Mouse (Mus musculus) macrophage (primary cell): ENCODE data around the gene Nbas. TPM values are rescaled to one million over a fixed set of nuclear protein-coding genes. Genes with fewer than 3 reads are reported as not detected.

Experiments
- H3K27ac ChIP-seq: fragments of 350-480 bp; formaldehyde crosslinking; 2 replicates; pipeline ENCODE4 v1.9.0; 2021
- H3K36me3 ChIP-seq: fragments of 350-480 bp; formaldehyde crosslinking; 2 replicates; pipeline ENCODE4 v1.9.0; 2021; ENCODE audit errors: inconsistent target
- H3K4me3 ChIP-seq: fragments of 350-480 bp; formaldehyde crosslinking; 2 replicates; pipeline ENCODE4 v1.9.0; 2021; ENCODE audit errors: inconsistent target
- H3K79me2 ChIP-seq: fragments of 350-480 bp; formaldehyde crosslinking; 2 replicates; pipeline ENCODE4 v1.9.0; 2021; ENCODE audit errors: inconsistent target
- WGBS: methylation state at CpG from one replicate; pipeline ENCODE4 v1.1.7; 2026; ENCODE audit warnings: inconsistent platforms; ENCODE audit not compliant: missing documents; 5-methylcytosine and 5-hydroxymethylcytosine counted together
- polyA plus RNA-seq: library from polyadenylated mRNA; stranded (reverse); fragments of 250-400 nt; gene quantifications from 3 replicates; pipeline ENCODE4 v1.2.4, GENCODE M21; 2018; ENCODE audit warnings: inconsistent platforms

Nbas gene
- polyA plus RNA-seq, 1 experiment from 2014 or later, result 9.2 TPM

DNA sequence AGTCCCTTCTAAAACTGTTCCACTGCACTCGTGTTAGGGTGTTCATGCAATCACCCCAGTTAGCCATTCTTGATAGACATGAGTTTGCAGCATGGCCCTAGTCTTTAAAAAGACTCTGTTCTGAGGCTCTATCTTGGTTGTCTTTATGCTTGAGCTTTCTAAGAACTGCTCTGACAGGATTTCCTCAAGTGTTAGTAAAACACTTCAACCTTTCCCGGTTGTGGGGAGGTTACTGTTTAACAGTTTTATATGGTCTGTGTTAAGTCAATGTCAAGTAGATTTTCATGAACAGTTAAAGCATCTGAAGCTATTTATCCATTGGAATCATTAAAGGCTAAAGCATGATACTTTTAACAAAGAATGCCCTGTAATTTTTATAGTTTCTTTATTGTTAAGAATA is 183.1 kb downstream of the Nbas start:
- Histone ChIP-seq H3K79me2 (no peaks in the 10 kb centered on the region), H3K27ac (no peak overlapping the region), H3K36me3 (no peaks in the 10 kb centered on the region), H3K4me3 (no peak overlapping the region)
- WGBS, result 95% methylated on average over 2 of the region's 2 CpGs

DNA sequence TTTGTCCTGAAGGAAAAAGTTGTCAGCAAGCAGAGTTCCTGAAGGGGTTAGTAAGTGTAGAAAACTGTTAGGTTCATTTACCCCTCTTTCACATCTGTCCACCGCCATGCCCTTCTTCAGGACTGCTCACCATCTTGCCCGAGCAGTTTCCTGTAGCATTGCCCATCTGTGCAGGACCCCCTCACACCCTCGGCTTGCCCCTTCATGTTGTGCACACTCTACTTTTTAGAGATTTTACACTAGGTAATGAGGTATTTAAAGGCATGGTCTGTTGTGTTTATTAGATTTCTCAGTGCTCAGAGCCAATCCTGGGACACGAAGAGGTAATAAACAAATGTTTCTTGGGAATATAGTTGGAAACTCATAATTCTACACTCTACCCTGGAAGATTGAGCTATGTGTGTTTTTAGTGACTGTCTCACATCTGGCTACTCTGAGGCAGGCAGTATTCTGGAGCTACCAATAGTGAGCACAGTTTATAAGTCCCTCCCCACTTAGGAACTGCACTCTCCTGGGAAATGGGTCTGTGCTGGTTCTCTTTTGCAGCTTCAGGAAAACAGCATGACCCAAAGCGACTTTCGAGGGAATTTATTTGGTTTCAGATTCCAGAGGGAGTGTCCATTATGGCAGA is 191.4 kb downstream of the Nbas start:
- H3K79me2 ChIP-seq, result no peaks in the 10 kb centered on the region
- no peak overlapping the region for H3K27ac ChIP-seq
- H3K4me3 ChIP-seq, result no peak overlapping the region
- 95% methylated on average over 5 of the region's 6 CpGs for WGBS
- H3K36me3 ChIP-seq, result no peaks in the 10 kb centered on the region

DNA sequence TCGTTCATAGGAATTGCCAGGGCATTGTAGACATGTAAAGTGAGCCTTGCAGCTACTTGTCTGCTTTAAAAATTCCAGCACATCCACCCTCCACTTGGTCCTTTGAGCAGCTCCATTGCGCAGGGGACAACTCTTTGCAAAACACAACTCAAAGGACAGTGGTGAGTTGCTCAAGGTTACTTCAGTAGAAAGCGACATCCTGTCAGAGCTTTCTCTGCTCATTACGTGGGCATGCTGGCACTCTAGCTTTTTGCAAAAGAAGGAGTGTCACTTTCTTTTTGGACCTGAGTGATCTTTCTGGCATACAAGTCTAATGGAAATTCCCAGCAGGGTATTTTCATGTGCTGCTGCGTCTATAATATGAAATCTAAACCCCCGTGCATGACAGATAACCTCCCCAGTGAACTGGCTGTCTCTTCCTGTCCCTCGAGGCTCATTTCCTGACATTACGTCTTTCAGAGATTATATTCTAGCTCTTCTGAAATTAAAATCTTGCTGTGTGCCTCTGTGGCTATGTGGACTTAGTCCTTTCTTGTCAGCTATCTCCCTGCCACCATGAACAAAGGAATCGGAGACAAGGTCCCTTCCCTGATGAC is 192.7 kb downstream of the Nbas start:
- no peaks in the 10 kb centered on the region for H3K79me2 ChIP-seq
- H3K27ac ChIP-seq, result no peak overlapping the region
- no peak overlapping the region for H3K4me3 ChIP-seq
- 80% methylated on average over 9 of the region's 9 CpGs for WGBS
- H3K36me3 ChIP-seq, result no peaks in the 10 kb centered on the region

DNA sequence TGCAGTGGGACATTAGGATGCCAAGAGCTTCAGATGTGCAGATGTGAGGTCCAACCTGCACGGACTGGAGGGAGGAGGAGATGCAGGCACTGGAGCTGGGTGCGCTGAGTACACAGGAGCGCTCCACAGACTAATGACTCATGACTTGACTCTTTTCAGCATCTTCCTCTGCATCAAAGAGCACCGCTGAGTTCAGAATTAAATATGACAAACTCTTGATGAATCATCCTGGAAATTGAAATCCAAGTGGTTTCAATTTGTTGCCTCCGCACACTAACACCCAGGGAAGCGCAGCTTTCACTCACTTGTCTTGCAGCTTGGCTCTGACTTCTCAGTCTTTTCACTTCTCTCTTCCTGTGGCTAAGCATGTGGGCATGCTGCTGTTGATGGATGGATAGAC is 193.5 kb downstream of the Nbas start:
- H3K27ac ChIP-seq, result no peak overlapping the region
- WGBS, result 64% methylated on average over 6 of the region's 6 CpGs
- H3K79me2 ChIP-seq, result no peaks in the 10 kb centered on the region
- H3K4me3 ChIP-seq, result no peak overlapping the region
- H3K36me3 ChIP-seq, result no peaks in the 10 kb centered on the region

- Histone ChIP-seq H3K36me3 (0 out of 2 replicates have a peak, but pooled peaks cover 5% of the 10 kb centered on the region), H3K79me2 (no peaks in the 10 kb centered on the region), H3K4me3 (no peak overlapping the region), H3K27ac (no peak overlapping the region)
- 34% methylated on average over 2 of the region's 2 CpGs for WGBS
Measured at GRCm38 (mm10) chr12:13465554-13465953, 196.6 kb downstream of the Nbas start.

DNA sequence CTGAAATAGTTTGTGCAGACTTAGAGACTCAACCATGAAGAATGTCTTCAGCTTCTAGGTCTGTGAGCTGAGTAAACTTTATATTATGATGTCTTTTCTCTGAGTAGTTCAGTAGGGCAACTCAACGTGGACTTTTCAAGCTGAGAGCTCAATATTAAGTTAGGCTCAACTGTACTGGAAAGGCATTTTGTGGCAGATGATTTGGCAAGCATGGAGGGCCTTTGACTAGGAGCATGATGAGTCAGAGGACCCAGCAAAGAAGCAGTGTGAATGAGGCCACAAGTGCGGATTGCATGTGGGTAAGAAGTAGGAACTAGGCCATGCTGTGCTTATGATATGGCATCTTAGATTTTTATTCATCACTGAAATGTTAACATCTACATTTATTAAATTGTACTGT is 205.9 kb downstream of the Nbas start:
- Histone ChIP-seq H3K27ac (no peak overlapping the region), H3K36me3 (0 out of 2 replicates have a peak, but pooled peaks cover 6% of the 10 kb centered on the region), H3K4me3 (no peak overlapping the region), H3K79me2 (no peaks in the 10 kb centered on the region)
- WGBS, result 100% methylated on average over 2 of the region's 2 CpGs

GRCm38 (mm10) chr12:13479163-13479562 is 210.2 kb downstream of the Nbas start:
- no peak overlapping the region for H3K27ac ChIP-seq
- H3K79me2 ChIP-seq, result no peaks in the 10 kb centered on the region
- H3K4me3 ChIP-seq, result no peak overlapping the region
- 0 out of 2 replicates have a peak, but pooled peaks cover 7% of the 10 kb centered on the region for H3K36me3 ChIP-seq
- WGBS, result 91% methylated on average over 7 of the region's 7 CpGs

- no peaks in the 10 kb centered on the region for H3K79me2 ChIP-seq
- no peak overlapping the region for H3K4me3 ChIP-seq
- H3K36me3 ChIP-seq, result 0 out of 2 replicates have a peak, but pooled peaks cover 3% of the 10 kb centered on the region
- WGBS, result 96% methylated on average over 3 of the region's 3 CpGs
- no peak overlapping the region for H3K27ac ChIP-seq
Measured at GRCm38 (mm10) chr12:13486278-13486677, 217.3 kb downstream of the Nbas start.

GRCm38 (mm10) chr12:13497211-13497610 is 228.3 kb downstream of the Nbas start:
- no peaks in the 10 kb centered on the region for H3K79me2 ChIP-seq
- no peaks in the 10 kb centered on the region for H3K36me3 ChIP-seq
- no peak overlapping the region for H3K4me3 ChIP-seq
- WGBS, result 97% methylated on average over 6 of the region's 6 CpGs
- H3K27ac ChIP-seq, result no peak overlapping the region

GRCm38 (mm10) chr12:13499237-13499889 is 230.4 kb downstream of the Nbas start:
- WGBS, result 96% methylated on average over 10 of the region's 10 CpGs
- H3K36me3 ChIP-seq, result no peaks in the 10 kb centered on the region
- H3K79me2 ChIP-seq, result no peaks in the 10 kb centered on the region
- H3K4me3 ChIP-seq, result no peak overlapping the region
- H3K27ac ChIP-seq, result no peak overlapping the region

GRCm38 (mm10) chr12:13500191-13500590 is 231.3 kb downstream of the Nbas start:
- no peaks in the 10 kb centered on the region for H3K36me3 ChIP-seq
- no peak overlapping the region for H3K27ac ChIP-seq
- H3K4me3 ChIP-seq, result no peak overlapping the region
- 96% methylated on average over 3 of the region's 3 CpGs for WGBS
- H3K79me2 ChIP-seq, result no peaks in the 10 kb centered on the region

- Histone ChIP-seq H3K27ac (no peak overlapping the region), H3K4me3 (no peak overlapping the region), H3K36me3 (no peaks in the 10 kb centered on the region), H3K79me2 (no peaks in the 10 kb centered on the region)
- WGBS, result 96% methylated on average over 5 of the region's 5 CpGs
Measured at GRCm38 (mm10) chr12:13504771-13505444, 236.0 kb downstream of the Nbas start.

DNA sequence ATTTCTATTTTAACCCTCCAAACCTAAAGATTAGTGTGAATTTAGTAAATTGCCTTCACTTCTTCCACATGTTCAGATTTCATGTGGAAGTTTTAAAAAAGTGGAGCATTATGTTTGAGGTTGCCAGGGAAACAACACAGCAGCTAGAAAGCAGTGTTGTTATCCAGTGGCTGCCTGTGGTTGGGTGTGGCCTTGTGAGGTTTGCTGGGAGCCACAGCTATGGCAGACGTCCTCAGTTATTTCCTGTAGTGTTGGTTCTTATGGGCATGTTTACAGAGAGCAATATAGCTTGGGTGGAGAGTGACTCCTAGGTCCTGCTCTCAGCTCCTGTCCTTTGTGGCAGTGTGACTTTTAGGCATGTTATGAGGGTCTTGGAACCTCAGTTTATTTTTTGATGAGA is 249.1 kb downstream of the Nbas start:
- no peaks in the 10 kb centered on the region for H3K79me2 ChIP-seq

GRCm38 (mm10) chr12:13519413-13519812 is 250.5 kb downstream of the Nbas start:
- WGBS, result 96% methylated on average over 6 of the region's 6 CpGs
- Histone ChIP-seq H3K36me3 (peaks cover 7% of the 10 kb centered on the region; the same call in 1 of the 2 replicates), H3K79me2 (no peaks in the 10 kb centered on the region), H3K4me3 (no peak overlapping the region), H3K27ac (no peak overlapping the region)

More for the DNA sequence above, 249.1 kb downstream of the Nbas start:
- Histone ChIP-seq H3K4me3 (no peak overlapping the region), H3K36me3 (peaks cover 7% of the 10 kb centered on the region; the same call in 1 of the 2 replicates), H3K27ac (no peak overlapping the region)
- 33% methylated on average over 1 of the region's 1 CpGs for WGBS
